Mouse (Mus musculus): ENCODE data around the gene Fam120b. TPM values are rescaled to one million over a fixed set of nuclear protein-coding genes. Genes with fewer than 3 reads are reported as not detected.
"Not testable (repeated sequence)": the region's sequence is repeated elsewhere in the genome, so short reads cannot be mapped to it uniquely, and the experiment has no call there.

The Fam120b gene
- total and polyA plus RNA-seq, 3 experiments, result 9.8 to 10.5 TPM; not detected in 1

- no peaks in the 10 kb centered on the region for H3K36me3 ChIP-seq (ENCODE audit: control insufficient read depth in 1 of 2, insufficient read depth in 2 of 2, low read length in 2 of 2)
- H3K79me2 ChIP-seq (ENCODE audit: control insufficient read depth, insufficient read depth, low read length, poor library complexity), result no peaks in the 10 kb centered on the region
- no peaks in the 10 kb centered on the region for H3K4me1 ChIP-seq (ENCODE audit: control insufficient read depth in 1 of 2, insufficient read depth in 2 of 2, low read length in 2 of 2)
- DNase-seq (ENCODE audit: low read depth, low spot score), result no peak
- no peak for TF ChIP-seq ELF1 (IDR thresholded peaks at IDR 0.05; ENCODE audit: low read depth, low read length)
- no peak for TF ChIP-seq CHD1 (IDR thresholded peaks at IDR 0.05; ENCODE audit: low read depth, low read length)
- TF ChIP-seq MYB (IDR thresholded peaks at IDR 0.05; ENCODE audit: low read depth, low read length), result no peak
- TF ChIP-seq NELFE (IDR thresholded peaks at IDR 0.05; ENCODE audit: low read depth, low read length), result no peak
- no peak for TF ChIP-seq POLR2AphosphoS5 (IDR thresholded peaks at IDR 0.05; ENCODE audit: borderline replicate concordance, low read depth, low read length)
- TF ChIP-seq POLR2AphosphoS2 (IDR thresholded peaks at IDR 0.05; ENCODE audit: low read length), result no peak
- TF ChIP-seq E2F4 (IDR thresholded peaks at IDR 0.05; ENCODE audit: borderline replicate concordance, low read depth, low read length), result no peak
- H3K27me3 ChIP-seq (ENCODE audit: control insufficient read depth in 1 of 2, insufficient read depth in 2 of 2, low read length in 2 of 2), result no peaks in the 10 kb centered on the region; a peak in 1 of 4 replicates
- H3K9ac ChIP-seq (ENCODE audit: control insufficient read depth, low read depth, low read length, poor library complexity, severe bottlenecking), result no peak overlapping the region
- H3K27ac ChIP-seq (ENCODE audit: control insufficient read depth, low read depth, low read length), result no peak overlapping the region
- no peak overlapping the region for H3K4me3 ChIP-seq (ENCODE audit: control insufficient read depth in 1 of 2, insufficient read depth in 1 of 2, low read depth in 2 of 2, low read length in 2 of 2)
- no peaks in the 10 kb centered on the region for H3K9me3 ChIP-seq (replicated peaks; ENCODE audit: insufficient read depth, low read length)
Measured at GRCm38 (mm10) chr17:15447831-15448230, 51.8 kb downstream of the Fam120b start.

GRCm38 (mm10) chr17:15449144-15449543 lies 53.1 kb downstream of the Fam120b start:
- not testable (repeated sequence) for H3K9me3 ChIP-seq (replicated peaks; ENCODE audit: insufficient read depth, low read length); H3K27me3 ChIP-seq (ENCODE audit: control insufficient read depth in 1 of 2, insufficient read depth in 2 of 2, low read length in 2 of 2); H3K27ac ChIP-seq (ENCODE audit: control insufficient read depth, low read depth, low read length); H3K9ac ChIP-seq (ENCODE audit: control insufficient read depth, low read depth, low read length, poor library complexity, severe bottlenecking); H3K4me1 ChIP-seq (ENCODE audit: control insufficient read depth in 1 of 2, insufficient read depth in 2 of 2, low read length in 2 of 2); H3K36me3 ChIP-seq (ENCODE audit: control insufficient read depth in 1 of 2, insufficient read depth in 2 of 2, low read length in 2 of 2); H3K4me3 ChIP-seq (ENCODE audit: control insufficient read depth in 1 of 2, insufficient read depth in 1 of 2, low read depth in 2 of 2, low read length in 2 of 2); DNase-seq (ENCODE audit: low read depth, low spot score); H3K79me2 ChIP-seq (ENCODE audit: control insufficient read depth, insufficient read depth, low read length, poor library complexity)
- TF ChIP-seq ZNF384 (IDR thresholded peaks at IDR 0.05; ENCODE audit: low read depth, low read length), result peak; percentile 80

- Histone ChIP-seq H3K9me3 (replicated peaks; ENCODE audit: insufficient read depth, low read length) (no peaks in the 10 kb centered on the region), H3K36me3 (ENCODE audit: control insufficient read depth in 1 of 2, insufficient read depth in 2 of 2, low read length in 2 of 2) (no peaks in the 10 kb centered on the region), H3K4me1 (ENCODE audit: control insufficient read depth in 1 of 2, insufficient read depth in 2 of 2, low read length in 2 of 2) (no peaks in the 10 kb centered on the region), H3K27me3 (ENCODE audit: control insufficient read depth in 1 of 2, insufficient read depth in 2 of 2, low read length in 2 of 2) (no peaks in the 10 kb centered on the region; a peak in 1 of 4 replicates), H3K9ac (ENCODE audit: control insufficient read depth, low read depth, low read length, poor library complexity, severe bottlenecking) (no peak overlapping the region), H3K27ac (ENCODE audit: control insufficient read depth, low read depth, low read length) (no peak overlapping the region), H3K79me2 (ENCODE audit: control insufficient read depth, insufficient read depth, low read length, poor library complexity) (no peaks in the 10 kb centered on the region), H3K4me3 (ENCODE audit: control insufficient read depth in 1 of 2, insufficient read depth in 1 of 2, low read depth in 2 of 2, low read length in 2 of 2) (no peak overlapping the region)
- TF ChIP-seq TAL1 (IDR thresholded peaks at IDR 0.05; ENCODE audit: low read length), result no peak
- no peak for DNase-seq (ENCODE audit: low read depth, low spot score)
Measured at GRCm38 (mm10) chr17:15449606-15450005, 53.6 kb downstream of the Fam120b start.

GRCm38 (mm10) chr17:15455203-15455602 lies 59.2 kb downstream of the Fam120b start:
- Histone ChIP-seq H3K9me3 (replicated peaks; ENCODE audit: insufficient read depth, low read length) (no peaks in the 10 kb centered on the region), H3K27me3 (ENCODE audit: control insufficient read depth in 1 of 2, insufficient read depth in 2 of 2, low read length in 2 of 2) (no peaks in the 10 kb centered on the region), H3K9ac (ENCODE audit: control insufficient read depth, low read depth, low read length, poor library complexity, severe bottlenecking) (no peak overlapping the region), H3K4me1 (ENCODE audit: control insufficient read depth in 1 of 2, insufficient read depth in 2 of 2, low read length in 2 of 2) (no peaks in the 10 kb centered on the region), H3K27ac (ENCODE audit: control insufficient read depth, low read depth, low read length) (no peak overlapping the region), H3K79me2 (ENCODE audit: control insufficient read depth, insufficient read depth, low read length, poor library complexity) (no peaks in the 10 kb centered on the region), H3K36me3 (ENCODE audit: control insufficient read depth in 1 of 2, insufficient read depth in 2 of 2, low read length in 2 of 2) (no peaks in the 10 kb centered on the region), H3K4me3 (ENCODE audit: control insufficient read depth in 1 of 2, insufficient read depth in 1 of 2, low read depth in 2 of 2, low read length in 2 of 2) (no peak overlapping the region)
- TF ChIP-seq CTCF (IDR thresholded peaks at IDR 0.05 in 2 of 3, conservative IDR thresholded peaks at IDR 0.05 in 1 of 3; ENCODE audit: control insufficient read depth in 1 of 3, insufficient read depth in 1 of 3, low read depth in 2 of 3, low read length in 3 of 3, poor library complexity in 1 of 3, severe bottlenecking in 1 of 3), result no peak
- no peak for TF ChIP-seq CHD2 (IDR thresholded peaks at IDR 0.05; ENCODE audit: low read length)
- no peak for TF ChIP-seq NELFE (IDR thresholded peaks at IDR 0.05; ENCODE audit: low read depth, low read length)
- TF ChIP-seq E2F4 (IDR thresholded peaks at IDR 0.05; ENCODE audit: borderline replicate concordance, low read depth, low read length), result no peak
- TF ChIP-seq NRF1 (IDR thresholded peaks at IDR 0.05; ENCODE audit: insufficient read depth, low read depth, low read length, poor library complexity, severe bottlenecking), result no peak
- TF ChIP-seq KAT2A (conservative IDR thresholded peaks at IDR 0.05; ENCODE audit: low read depth, low read length), result no peak
- TF ChIP-seq USF2 (IDR thresholded peaks at IDR 0.05; ENCODE audit: borderline replicate concordance in 1 of 2, insufficient read depth in 1 of 2, low read depth in 1 of 2, low read length in 2 of 2), result no peak
- TF ChIP-seq CHD1 (IDR thresholded peaks at IDR 0.05; ENCODE audit: low read depth, low read length), result no peak
- no peak for TF ChIP-seq USF1 (IDR thresholded peaks at IDR 0.05; ENCODE audit: low read depth, low read length)
- no peak for TF ChIP-seq EP300 (IDR thresholded peaks at IDR 0.05; ENCODE audit: low read depth in 1 of 2, low read length in 2 of 2)
- TF ChIP-seq UBTF (IDR thresholded peaks at IDR 0.05; ENCODE audit: borderline replicate concordance, insufficient read depth, low read depth, low read length), result no peak
- DNase-seq (ENCODE audit: low read depth, low spot score), result no peak

All from MEL (cell line).